Mouse (Mus musculus) hindbrain, embryonic 10.5 days (tissue): ENCODE measurements around the gene Rgr. TPM values are rescaled to one million over a fixed set of nuclear protein-coding genes. Genes with fewer than 3 reads are reported as not detected.

Experiments used
- polyA plus RNA-seq: library from polyadenylated mRNA; unstranded; fragments of >200 nt; fragmentation: Nextera tagmentation; extraction: Ambion mirVana; gene quantifications from 2 replicates; pipeline ENCODE4 v1.2.1, GENCODE M21; 2016

Rgr gene
- polyA plus RNA-seq, 1 experiment from 2014 or later: not detected

Other genes starting within 250 kb of the Rgr start
- 33.5 and 34.9 TPM in 2 replicates for gene Ccser2, start 80.2 kb downstream of the Rgr start, polyA plus RNA-seq
- not detected in 2 replicates for gene Lrit1, start 5.9 kb upstream of the Rgr start, polyA plus RNA-seq
- not detected in 2 replicates for gene Lrit2, start 19.0 kb upstream of the Rgr start, polyA plus RNA-seq
- gene Cdhr1, start 49.4 kb upstream of the Rgr start, polyA plus RNA-seq: 0.77 and 2.6 TPM in 2 replicates
- gene 2610528A11Rik, start 65.1 kb upstream of the Rgr start, polyA plus RNA-seq: 0.46 TPM in 1 of 2 replicates, not detected in the other
- 188 and 209 TPM in 2 replicates for gene Ghitm, start 86.3 kb upstream of the Rgr start, polyA plus RNA-seq